Mouse (Mus musculus) kidney, postnatal 25 days (tissue): ENCODE data around the gene Hivep3.
A peak's percentile ranks its signal among the peaks of the same experiment; 100 is the strongest.

Experiments
- DNase-seq, 2 experiments: peaks; one replicate each; pipeline ENCODE4 v3.0.0; 2021; ENCODE audit warnings: mixed read lengths in 2 of 2

Gene Hivep3

GRCm38 (mm10) chr4:119948922-119949614 lies 215.5 kb downstream of the Hivep3 start:
- peak in 1 of 2 experiments; percentile 31 for DNase-seq

GRCm38 (mm10) chr4:119950181-119950580 lies 216.6 kb downstream of the Hivep3 start:
- peak in 1 of 2 experiments; percentile 19 for DNase-seq

GRCm38 (mm10) chr4:119951081-119951480 lies 217.5 kb downstream of the Hivep3 start:
- DNase-seq: peak in 1 of 2 experiments; percentile 16

- no peak for DNase-seq
Observed at GRCm38 (mm10) chr4:119955008-119955407, 221.4 kb downstream of the Hivep3 start.

GRCm38 (mm10) chr4:119957970-119958369 lies 224.4 kb downstream of the Hivep3 start:
- no peak for DNase-seq

- no peak for DNase-seq
Observed at GRCm38 (mm10) chr4:119959293-119959692, 225.7 kb downstream of the Hivep3 start.

- DNase-seq: peak; percentile 24 to 53
Observed at GRCm38 (mm10) chr4:119959873-119960272, 226.3 kb downstream of the Hivep3 start.

GRCm38 (mm10) chr4:119960523-119960922 lies 226.9 kb downstream of the Hivep3 start:
- no peak for DNase-seq

- DNase-seq: no peak
Observed at GRCm38 (mm10) chr4:119961164-119961563, 227.6 kb downstream of the Hivep3 start.

GRCm38 (mm10) chr4:119962066-119962465 lies 228.5 kb downstream of the Hivep3 start:
- peak in 1 of 2 experiments; percentile 25 for DNase-seq

- no peak for DNase-seq
Observed at GRCm38 (mm10) chr4:119966105-119967072, 232.8 kb downstream of the Hivep3 start.

GRCm38 (mm10) chr4:119967073-119967608 lies 233.6 kb downstream of the Hivep3 start:
- no peak for DNase-seq

- DNase-seq: peak; percentile 32 to 67
Observed at GRCm38 (mm10) chr4:119967636-119968035, 234.1 kb downstream of the Hivep3 start.

- DNase-seq: peak; percentile 69 to 89
Observed at GRCm38 (mm10) chr4:119968071-119968470, 234.5 kb downstream of the Hivep3 start.

GRCm38 (mm10) chr4:119968887-119969286 lies 235.3 kb downstream of the Hivep3 start:
- DNase-seq: no peak

GRCm38 (mm10) chr4:119970166-119970565 lies 236.6 kb downstream of the Hivep3 start:
- no peak for DNase-seq

- no peak for DNase-seq
Observed at GRCm38 (mm10) chr4:119972375-119972774, 238.8 kb downstream of the Hivep3 start.

- no peak for DNase-seq
Observed at GRCm38 (mm10) chr4:119973729-119974605, 240.4 kb downstream of the Hivep3 start.

- DNase-seq: no peak
Observed at GRCm38 (mm10) chr4:119975242-119975641, 241.7 kb downstream of the Hivep3 start.

GRCm38 (mm10) chr4:119975822-119976221 lies 242.2 kb downstream of the Hivep3 start:
- no peak for DNase-seq

GRCm38 (mm10) chr4:119976428-119977168 lies 243.0 kb downstream of the Hivep3 start:
- DNase-seq: no peak
